Mouse (Mus musculus) hindbrain, embryonic 13.5 days (tissue): Measurements from ENCODE around the gene Gstm1. TPM values are rescaled to one million over a fixed set of nuclear protein-coding genes. Genes with fewer than 3 reads are reported as not detected.
"Not testable (repeated sequence)": the region's sequence is repeated elsewhere in the genome, so short reads cannot be mapped to it uniquely, and the experiment has no call there.

ENCODE experiments used
- ATAC-seq: fragments of 200-750 bp; cut with Nextera tagmentation; 2 replicates; pipeline ENCODE4 v1.8.0; 2017; ENCODE audit warnings: moderate TSS enrichment; ENCODE audit not compliant: low FRiP score
- H3K27ac ChIP-seq: fragments of 300-500 bp; sonication (generic); 2 replicates; pipeline ENCODE4 v1.5.1; 2015; ENCODE audit warnings: inconsistent platforms, mild to moderate bottlenecking, moderate library complexity
- H3K27me3 ChIP-seq: fragments of 300-500 bp; sonication (generic); 2 replicates; pipeline ENCODE4 v1.6.1; 2015; ENCODE audit warnings: mild to moderate bottlenecking, inconsistent platforms
- H3K36me3 ChIP-seq: fragments of 300-500 bp; sonication (generic); 2 replicates; pipeline ENCODE4 v1.6.1; 2015; ENCODE audit warnings: mild to moderate bottlenecking, inconsistent platforms
- H3K4me1 ChIP-seq: fragments of 300-500 bp; sonication (generic); replicated peaks from 2 replicates; pipeline ENCODE4 v1.6.1; 2015; ENCODE audit warnings: inconsistent platforms
- H3K4me2 ChIP-seq: fragments of 300-500 bp; sonication (generic); 2 replicates; pipeline ENCODE4 v1.6.1; 2015; ENCODE audit warnings: inconsistent platforms, mild to moderate bottlenecking, moderate library complexity
- H3K4me3 ChIP-seq: fragments of 300-500 bp; sonication (generic); 2 replicates; pipeline ENCODE4 v1.5.1; 2015; ENCODE audit warnings: mild to moderate bottlenecking, inconsistent platforms
- H3K9ac ChIP-seq: fragments of 300-500 bp; sonication (generic); 2 replicates; pipeline ENCODE4 v1.6.1; 2015; ENCODE audit warnings: mild to moderate bottlenecking, inconsistent platforms
- H3K9me3 ChIP-seq: fragments of 300-500 bp; sonication (generic); 2 replicates; pipeline ENCODE4 v1.6.1; 2016; ENCODE audit warnings: inconsistent platforms
- WGBS: fragments of 180-500 bp; shearing (Covaris S2); methylation state at CpG from one replicate; pipeline ENCODE4 v1.1.7; 2015; 5-methylcytosine and 5-hydroxymethylcytosine counted together
- polyA plus RNA-seq: library from polyadenylated mRNA; unstranded; fragments of >200 nt; fragmentation: Nextera tagmentation; extraction: Ambion mirVana; gene quantifications from 2 replicates; pipeline ENCODE4 v1.2.1, GENCODE M21; 2015

Gstm1 gene
- polyA plus RNA-seq, 1 experiment from 2014 or later = 54.2 TPM

- H3K36me3 ChIP-seq = no peaks in the 10 kb centered on the region
- H3K4me1 ChIP-seq = no peaks in the 10 kb centered on the region
- H3K4me2 ChIP-seq = no peak overlapping the region
- no peaks in the 10 kb centered on the region for H3K27me3 ChIP-seq
- ATAC-seq = no peak
- H3K9ac ChIP-seq = no peak overlapping the region
- H3K27ac ChIP-seq = no peak overlapping the region
- no peak overlapping the region for H3K4me3 ChIP-seq
- no peaks in the 10 kb centered on the region for H3K9me3 ChIP-seq
These were observed 14.3 kb upstream of the Gstm1 start for GRCm38 (mm10) chr3:108032113-108032512.

- H3K27ac ChIP-seq = no peak overlapping the region
- no peak overlapping the region for H3K4me3 ChIP-seq
- H3K4me1 ChIP-seq = no peaks in the 10 kb centered on the region
- no peaks in the 10 kb centered on the region for H3K27me3 ChIP-seq
- no peaks in the 10 kb centered on the region for H3K36me3 ChIP-seq
- no peak overlapping the region for H3K4me2 ChIP-seq
- H3K9ac ChIP-seq = no peak overlapping the region
- no peaks in the 10 kb centered on the region for H3K9me3 ChIP-seq
- WGBS = 44% methylated on average over 4 of the region's 4 CpGs
- ATAC-seq = no peak
These were observed 11.0 kb upstream of the Gstm1 start for GRCm38 (mm10) chr3:108028641-108029365.

DNA sequence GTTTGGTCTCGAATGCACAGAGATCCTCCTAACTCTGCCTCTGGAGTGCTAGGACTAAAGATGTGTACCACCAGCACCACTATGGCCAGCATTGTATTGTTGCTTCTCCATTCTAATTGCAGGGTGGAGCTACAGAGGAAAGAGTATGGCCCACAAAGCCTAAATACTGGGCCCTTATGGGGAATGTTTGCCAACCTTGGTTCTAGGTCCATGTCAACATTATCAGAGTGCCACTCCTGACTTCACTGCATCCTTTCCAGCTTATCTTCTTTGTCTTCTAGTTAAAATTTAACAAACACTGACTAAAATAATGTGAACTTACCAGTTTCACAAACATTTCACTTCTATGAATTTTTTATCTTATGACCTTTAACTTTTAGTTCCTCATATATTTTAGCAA is 8.8 kb upstream of the Gstm1 start:
- WGBS = 90% methylated on average over 1 of the region's 1 CpGs
- no peak overlapping the region for H3K27ac ChIP-seq
- H3K4me3 ChIP-seq = no peak overlapping the region
- no peaks in the 10 kb centered on the region for H3K36me3 ChIP-seq
- no peak overlapping the region for H3K4me2 ChIP-seq
- ATAC-seq = no peak
- H3K9ac ChIP-seq = no peak overlapping the region
- no peaks in the 10 kb centered on the region for H3K27me3 ChIP-seq
- H3K9me3 ChIP-seq = no peaks in the 10 kb centered on the region
- no peaks in the 10 kb centered on the region for H3K4me1 ChIP-seq

DNA sequence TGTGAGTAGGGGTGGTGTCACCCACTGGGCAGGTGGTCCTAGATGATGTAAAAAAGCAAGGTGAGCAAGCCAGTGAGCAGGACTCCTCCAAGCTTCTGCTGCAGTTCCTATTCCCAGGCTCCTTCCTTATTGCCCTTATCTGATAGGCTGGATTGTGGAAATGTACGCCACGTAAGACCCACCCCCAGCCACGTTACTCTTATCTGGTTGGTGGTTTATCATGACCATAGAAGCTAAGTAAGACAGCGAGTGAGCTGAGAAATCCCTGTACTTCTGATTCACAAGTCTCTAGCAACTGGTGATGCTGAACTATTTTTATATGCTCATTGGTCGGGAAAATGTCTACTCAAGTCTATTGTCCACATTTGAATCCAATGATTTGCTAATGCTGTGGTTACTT is 8.3 kb upstream of the Gstm1 start:
- no peak for ATAC-seq
- no peak overlapping the region for H3K4me2 ChIP-seq
- no peaks in the 10 kb centered on the region for H3K27me3 ChIP-seq
- no peak overlapping the region for H3K4me3 ChIP-seq
- H3K4me1 ChIP-seq = no peaks in the 10 kb centered on the region
- no peak overlapping the region for H3K9ac ChIP-seq
- no peaks in the 10 kb centered on the region for H3K9me3 ChIP-seq
- WGBS = 84% methylated on average over 5 of the region's 5 CpGs
- no peaks in the 10 kb centered on the region for H3K36me3 ChIP-seq
- no peak overlapping the region for H3K27ac ChIP-seq

GRCm38 (mm10) chr3:108025318-108025717 is 7.5 kb upstream of the Gstm1 start:
- Histone ChIP-seq H3K4me3 (no peak overlapping the region), H3K4me2 (no peak overlapping the region), H3K4me1 (no peaks in the 10 kb centered on the region), H3K9me3 (no peaks in the 10 kb centered on the region), H3K9ac (no peak overlapping the region), H3K36me3 (no peaks in the 10 kb centered on the region), H3K27ac (no peak overlapping the region), H3K27me3 (no peaks in the 10 kb centered on the region)
- 86% methylated on average over 4 of the region's 4 CpGs for WGBS
- ATAC-seq = no peak

GRCm38 (mm10) chr3:108022650-108023049 is 4.9 kb upstream of the Gstm1 start:
- H3K4me2 ChIP-seq = no peak overlapping the region
- H3K27ac ChIP-seq = no peak overlapping the region
- no peak for ATAC-seq
- no peaks in the 10 kb centered on the region for H3K9me3 ChIP-seq
- H3K4me1 ChIP-seq = peaks cover 7% of the 10 kb centered on the region
- 85% methylated on average over 6 of the region's 6 CpGs for WGBS
- no peaks in the 10 kb centered on the region for H3K27me3 ChIP-seq
- no peak overlapping the region for H3K4me3 ChIP-seq
- no peak overlapping the region for H3K9ac ChIP-seq
- H3K36me3 ChIP-seq = no peaks in the 10 kb centered on the region

- H3K9ac ChIP-seq, H3K27me3 ChIP-seq, H3K36me3 ChIP-seq, H3K4me3 ChIP-seq, H3K4me2 ChIP-seq, ATAC-seq, H3K27ac ChIP-seq, H3K9me3 ChIP-seq: not testable (repeated sequence)
- H3K4me1 ChIP-seq = peaks cover 20% of the 10 kb centered on the region
- WGBS = 86% methylated on average over 11 of the region's 11 CpGs
These were observed 2.7 kb upstream of the Gstm1 start for GRCm38 (mm10) chr3:108020351-108021022.

DNA sequence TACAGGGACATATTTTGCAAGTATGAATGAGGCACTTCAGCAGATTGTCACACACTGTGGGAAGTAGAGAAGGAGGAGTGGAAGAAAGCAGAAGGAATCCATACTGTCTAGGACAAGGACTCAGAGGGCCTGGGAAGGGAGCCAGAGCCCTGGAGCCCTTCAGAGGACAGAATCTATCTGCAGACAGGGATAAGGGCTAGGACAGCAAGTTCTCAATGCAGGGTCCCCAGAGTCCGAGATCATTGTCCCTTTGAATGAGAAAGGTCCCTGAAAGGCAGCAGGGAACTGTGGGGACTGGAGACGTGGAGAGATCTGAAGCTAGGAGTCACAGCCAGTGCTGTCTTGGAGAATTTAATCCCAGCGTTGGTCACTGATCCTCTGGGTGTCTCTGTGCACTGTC is 1.5 kb upstream of the Gstm1 start:
- H3K9ac ChIP-seq, H3K27me3 ChIP-seq, ATAC-seq, H3K27ac ChIP-seq, H3K9me3 ChIP-seq, H3K36me3 ChIP-seq, H3K4me3 ChIP-seq, H3K4me2 ChIP-seq: not testable (repeated sequence)
- 64% methylated on average over 3 of the region's 3 CpGs for WGBS
- H3K4me1 ChIP-seq = peaks cover 20% of the 10 kb centered on the region

DNA sequence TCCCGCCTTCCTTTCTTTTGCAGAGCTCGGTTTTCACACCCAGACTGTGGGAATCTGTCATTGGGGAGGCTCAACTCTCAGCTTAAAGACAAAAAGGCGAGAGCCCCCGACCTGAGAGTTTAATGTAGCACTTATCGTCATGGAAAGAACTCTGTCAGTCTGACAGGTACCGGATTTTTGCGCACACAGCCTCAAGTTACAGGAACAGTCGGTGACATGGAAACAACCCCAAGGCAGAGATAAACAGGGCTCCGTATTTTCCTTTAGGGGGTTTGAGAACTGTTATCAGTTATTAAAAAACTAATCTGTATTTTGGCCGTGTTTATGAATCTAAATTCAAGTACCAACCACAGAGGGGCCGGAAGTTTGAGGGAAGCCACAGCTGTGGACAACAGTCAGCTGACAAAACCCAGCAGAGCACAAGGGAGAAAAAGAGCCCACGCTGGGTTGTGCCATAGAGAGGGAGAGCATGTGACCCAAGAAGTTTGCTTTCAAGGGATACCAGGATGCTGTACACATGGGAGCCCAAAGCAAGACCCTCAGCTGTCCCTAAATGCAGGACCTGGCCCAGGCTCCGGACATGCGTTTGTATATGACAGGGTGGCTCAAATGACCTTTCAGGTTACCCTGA is 532 bp upstream of the Gstm1 start:
- H3K4me2 ChIP-seq = peak overlapping the region; percentile 84
- H3K36me3 ChIP-seq = no peaks in the 10 kb centered on the region
- WGBS = 33% methylated on average over 14 of the region's 14 CpGs
- H3K27ac ChIP-seq = peak overlapping the region; percentile 79
- no peaks in the 10 kb centered on the region for H3K27me3 ChIP-seq
- H3K4me3 ChIP-seq = peak overlapping the region; percentile 46
- H3K9ac ChIP-seq = peak overlapping the region; percentile 70
- no peaks in the 10 kb centered on the region for H3K9me3 ChIP-seq
- H3K4me1 ChIP-seq = peaks cover 20% of the 10 kb centered on the region
- peak; percentile 25; the same call in 1 of the 2 replicates for ATAC-seq

GRCm38 (mm10) chr3:108016468-108016867 is 1.3 kb downstream of the Gstm1 start:
- not testable (repeated sequence) for H3K36me3 ChIP-seq, H3K27me3 ChIP-seq, H3K27ac ChIP-seq, H3K9me3 ChIP-seq, ATAC-seq
- Histone ChIP-seq H3K4me1 (peaks cover 23% of the 10 kb centered on the region), H3K4me2 (peak overlapping the region; percentile 84), H3K9ac (peak overlapping the region; percentile 70), H3K4me3 (0 out of 2 replicates have a peak overlapping the region, but pooled peaks have one; percentile 46)
- WGBS = 89% methylated on average over 5 of the region's 5 CpGs

GRCm38 (mm10) chr3:108014974-108015346 is 2.8 kb downstream of the Gstm1 start:
- H3K27ac ChIP-seq = no peak overlapping the region
- H3K4me3 ChIP-seq = no peak overlapping the region
- H3K4me1 ChIP-seq = peaks cover 28% of the 10 kb centered on the region
- no peaks in the 10 kb centered on the region for H3K36me3 ChIP-seq
- WGBS = 94% methylated on average over 2 of the region's 2 CpGs
- no peak overlapping the region for H3K9ac ChIP-seq
- no peaks in the 10 kb centered on the region for H3K9me3 ChIP-seq
- H3K4me2 ChIP-seq = no peak overlapping the region
- H3K27me3 ChIP-seq = no peaks in the 10 kb centered on the region
- no peak for ATAC-seq

DNA sequence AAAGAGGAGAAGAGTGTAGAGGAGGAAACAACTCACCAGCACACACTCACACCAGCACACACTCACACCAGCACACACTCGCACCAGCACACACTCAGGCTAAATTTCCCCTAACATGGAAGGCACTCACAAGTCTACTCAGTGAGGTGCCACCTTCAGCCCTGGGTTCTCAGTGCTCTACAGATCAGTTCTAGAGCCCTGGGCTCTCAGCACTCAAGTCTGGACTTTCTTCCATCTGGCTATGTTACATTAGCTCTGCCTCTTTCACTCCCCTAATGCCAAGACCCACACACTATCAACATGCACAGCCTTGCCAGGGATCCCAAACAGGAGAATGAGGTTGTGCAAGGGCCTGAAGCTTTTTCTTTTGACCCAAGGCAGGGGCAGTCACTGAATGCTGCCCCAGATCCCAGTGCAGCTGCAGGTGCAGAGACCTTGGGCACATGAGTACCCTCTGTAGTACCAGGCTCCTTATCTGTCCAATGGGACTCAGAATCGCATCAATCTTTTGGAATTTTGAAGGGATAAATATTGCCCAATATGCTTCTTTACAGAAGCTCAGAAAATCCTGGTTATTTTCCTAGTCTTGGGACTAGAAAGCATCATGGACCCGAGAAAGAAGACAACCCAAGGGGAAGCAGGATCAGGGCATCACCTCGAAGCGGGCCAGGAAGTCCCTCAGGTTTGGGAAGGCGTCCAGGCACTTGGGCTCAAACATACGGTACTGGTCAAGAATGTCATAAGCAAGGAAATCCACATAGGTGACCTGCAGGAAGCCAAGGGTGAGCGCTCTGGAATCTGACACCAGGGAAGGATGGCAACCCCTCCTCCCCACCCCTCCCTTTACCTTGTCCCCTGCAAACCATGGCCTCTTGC is 3.4 kb downstream of the Gstm1 start:
- H3K4me2 ChIP-seq = no peak overlapping the region
- WGBS = 88% methylated on average over 8 of the region's 8 CpGs
- no peak for ATAC-seq

More for the DNA sequence above, 3.4 kb downstream of the Gstm1 start:
- Histone ChIP-seq H3K9me3 (no peaks in the 10 kb centered on the region), H3K27ac (no peak overlapping the region), H3K36me3 (no peaks in the 10 kb centered on the region), H3K9ac (no peak overlapping the region), H3K4me1 (peaks cover 28% of the 10 kb centered on the region), H3K4me3 (no peak overlapping the region), H3K27me3 (no peaks in the 10 kb centered on the region)
